Mouse (Mus musculus) liver, embryonic 15.5 days (tissue): ENCODE results near the gene Syt1. TPM values are rescaled to one million over a fixed set of nuclear protein-coding genes. Genes with fewer than 3 reads are reported as not detected.

ENCODE experiments used
- ATAC-seq: fragments of 200-750 bp; cut with Nextera tagmentation; 2 replicates; pipeline ENCODE4 v1.8.0; 2017; ENCODE audit warnings: moderate number of reproducible peaks, mild to moderate bottlenecking, moderate library complexity; ENCODE audit not compliant: insufficient read depth
- H3K27ac ChIP-seq: fragments of 300-500 bp; sonication (generic); replicated peaks from 2 replicates; pipeline ENCODE4 v1.5.1; 2015; ENCODE audit warnings: mild to moderate bottlenecking, inconsistent platforms
- H3K27me3 ChIP-seq: fragments of 300-500 bp; sonication (generic); 2 replicates; pipeline ENCODE4 v1.6.1; 2015; ENCODE audit warnings: mild to moderate bottlenecking, inconsistent platforms
- H3K36me3 ChIP-seq: fragments of 300-500 bp; sonication (generic); replicated peaks from 2 replicates; pipeline ENCODE4 v1.6.1; 2015; ENCODE audit warnings: moderate library complexity, mild to moderate bottlenecking, inconsistent platforms
- H3K4me1 ChIP-seq: fragments of 300-500 bp; sonication (generic); replicated peaks from 2 replicates; pipeline ENCODE4 v1.6.1; 2015; ENCODE audit warnings: inconsistent platforms
- H3K4me2 ChIP-seq: fragments of 300-500 bp; sonication (generic); 2 replicates; pipeline ENCODE4 v1.6.1; 2015; ENCODE audit warnings: moderate library complexity, mild to moderate bottlenecking, inconsistent platforms
- H3K4me3 ChIP-seq: fragments of 300-500 bp; sonication (generic); replicated peaks from 2 replicates; pipeline ENCODE4 v1.5.1; 2015; ENCODE audit warnings: mild to moderate bottlenecking, inconsistent platforms
- H3K9ac ChIP-seq: fragments of 300-500 bp; sonication (generic); 2 replicates; pipeline ENCODE4 v1.6.1; 2015; ENCODE audit warnings: moderate library complexity, mild to moderate bottlenecking, inconsistent platforms
- H3K9me3 ChIP-seq: fragments of 300-500 bp; sonication (generic); replicated peaks from 2 replicates; pipeline ENCODE4 v1.6.1; 2016; ENCODE audit warnings: inconsistent platforms
- WGBS: fragments of 180-500 bp; shearing (Covaris S2); methylation state at CpG from one replicate; pipeline ENCODE4 v1.1.7; 2015; ENCODE audit warnings: mixed read lengths; ENCODE audit not compliant: insufficient replicate concordance; 5-methylcytosine and 5-hydroxymethylcytosine counted together
- polyA plus RNA-seq: library from polyadenylated mRNA; unstranded; fragments of >200 nt; fragmentation: Nextera tagmentation; extraction: Ambion mirVana; gene quantifications from 2 replicates; pipeline ENCODE4 v1.2.1, GENCODE M21; 2015

The Syt1 gene
- polyA plus RNA-seq, 1 experiment from 2014 or later: 0.18 TPM

- no peaks in the 10 kb centered on the region for H3K4me1 ChIP-seq
- no peak for ATAC-seq
- no peak overlapping the region for H3K4me3 ChIP-seq
- no peak overlapping the region for H3K4me2 ChIP-seq
- no peaks in the 10 kb centered on the region for H3K36me3 ChIP-seq
- no peak overlapping the region for H3K27ac ChIP-seq
- H3K9ac ChIP-seq: no peak overlapping the region
- H3K9me3 ChIP-seq: no peaks in the 10 kb centered on the region
- 58% methylated on average over 7 of the region's 7 CpGs for WGBS
- no peaks in the 10 kb centered on the region for H3K27me3 ChIP-seq
These were observed 361.6 kb downstream of the Syt1 start for GRCm38 (mm10) chr10:108649174-108649573.

- no peak overlapping the region for H3K4me2 ChIP-seq
- H3K4me3 ChIP-seq: no peak overlapping the region
- H3K27ac ChIP-seq: no peak overlapping the region
- no peak for ATAC-seq
- no peaks in the 10 kb centered on the region for H3K9me3 ChIP-seq
- H3K27me3 ChIP-seq: no peaks in the 10 kb centered on the region
- H3K36me3 ChIP-seq: no peaks in the 10 kb centered on the region
- H3K9ac ChIP-seq: no peak overlapping the region
- 53% methylated on average over 5 of the region's 5 CpGs for WGBS
- no peaks in the 10 kb centered on the region for H3K4me1 ChIP-seq
These were observed 366.9 kb downstream of the Syt1 start for GRCm38 (mm10) chr10:108643915-108644314.

GRCm38 (mm10) chr10:108638095-108638494 is 372.7 kb downstream of the Syt1 start:
- Histone ChIP-seq H3K4me3 (no peak overlapping the region), H3K9me3 (no peaks in the 10 kb centered on the region), H3K27ac (no peak overlapping the region), H3K4me2 (no peak overlapping the region), H3K9ac (no peak overlapping the region), H3K27me3 (no peaks in the 10 kb centered on the region), H3K36me3 (no peaks in the 10 kb centered on the region), H3K4me1 (no peaks in the 10 kb centered on the region)
- no peak for ATAC-seq
- WGBS: 57% methylated on average over 5 of the region's 5 CpGs

GRCm38 (mm10) chr10:108636086-108636485 is 374.7 kb downstream of the Syt1 start:
- no peaks in the 10 kb centered on the region for H3K9me3 ChIP-seq
- no peak overlapping the region for H3K4me2 ChIP-seq
- no peak for ATAC-seq
- no peaks in the 10 kb centered on the region for H3K4me1 ChIP-seq
- H3K27ac ChIP-seq: no peak overlapping the region
- H3K36me3 ChIP-seq: no peaks in the 10 kb centered on the region
- H3K9ac ChIP-seq: no peak overlapping the region
- H3K27me3 ChIP-seq: no peaks in the 10 kb centered on the region
- WGBS: 62% methylated on average over 7 of the region's 7 CpGs
- H3K4me3 ChIP-seq: no peak overlapping the region

- H3K27ac ChIP-seq: no peak overlapping the region
- WGBS: 54% methylated on average over 4 of the region's 4 CpGs
- ATAC-seq: no peak
- H3K36me3 ChIP-seq: no peaks in the 10 kb centered on the region
- H3K4me2 ChIP-seq: no peak overlapping the region
- H3K27me3 ChIP-seq: no peaks in the 10 kb centered on the region
- no peaks in the 10 kb centered on the region for H3K9me3 ChIP-seq
- no peak overlapping the region for H3K9ac ChIP-seq
- no peak overlapping the region for H3K4me3 ChIP-seq
- no peaks in the 10 kb centered on the region for H3K4me1 ChIP-seq
These were observed 375.2 kb downstream of the Syt1 start for GRCm38 (mm10) chr10:108635616-108636015.

- H3K4me1 ChIP-seq: no peaks in the 10 kb centered on the region
- no peak overlapping the region for H3K27ac ChIP-seq
- no peak for ATAC-seq
- H3K4me3 ChIP-seq: no peak overlapping the region
- H3K4me2 ChIP-seq: no peak overlapping the region
- WGBS: 71% methylated on average over 8 of the region's 8 CpGs
- H3K27me3 ChIP-seq: no peaks in the 10 kb centered on the region
- H3K9ac ChIP-seq: no peak overlapping the region
- no peaks in the 10 kb centered on the region for H3K9me3 ChIP-seq
- H3K36me3 ChIP-seq: no peaks in the 10 kb centered on the region
These were observed 379.9 kb downstream of the Syt1 start for GRCm38 (mm10) chr10:108630841-108631240.

- Histone ChIP-seq H3K9ac (no peak overlapping the region), H3K4me2 (no peak overlapping the region), H3K27ac (no peak overlapping the region), H3K36me3 (no peaks in the 10 kb centered on the region), H3K4me1 (no peaks in the 10 kb centered on the region), H3K27me3 (no peaks in the 10 kb centered on the region), H3K9me3 (no peaks in the 10 kb centered on the region), H3K4me3 (no peak overlapping the region)
- WGBS: 30% methylated on average over 3 of the region's 3 CpGs
- ATAC-seq: no peak
These were observed 384.4 kb downstream of the Syt1 start for GRCm38 (mm10) chr10:108626404-108626803.

- H3K4me1 ChIP-seq: no peaks in the 10 kb centered on the region
- H3K36me3 ChIP-seq: no peaks in the 10 kb centered on the region
- no peak overlapping the region for H3K9ac ChIP-seq
- no peaks in the 10 kb centered on the region for H3K9me3 ChIP-seq
- H3K4me3 ChIP-seq: no peak overlapping the region
- H3K4me2 ChIP-seq: no peak overlapping the region
- H3K27me3 ChIP-seq: no peaks in the 10 kb centered on the region
- 59% methylated on average over 4 of the region's 4 CpGs for WGBS
- no peak overlapping the region for H3K27ac ChIP-seq
- ATAC-seq: no peak
These were observed 387.8 kb downstream of the Syt1 start for GRCm38 (mm10) chr10:108623002-108623401.

- WGBS: 66% methylated on average over 5 of the region's 5 CpGs
- no peaks in the 10 kb centered on the region for H3K27me3 ChIP-seq
- H3K36me3 ChIP-seq: no peaks in the 10 kb centered on the region
- no peaks in the 10 kb centered on the region for H3K9me3 ChIP-seq
- no peak overlapping the region for H3K27ac ChIP-seq
- ATAC-seq: no peak
- H3K4me1 ChIP-seq: no peaks in the 10 kb centered on the region
- H3K9ac ChIP-seq: no peak overlapping the region
- no peak overlapping the region for H3K4me2 ChIP-seq
- H3K4me3 ChIP-seq: no peak overlapping the region
These were observed 390.9 kb downstream of the Syt1 start for GRCm38 (mm10) chr10:108619861-108620260.

- no peaks in the 10 kb centered on the region for H3K4me1 ChIP-seq
- no peaks in the 10 kb centered on the region for H3K27me3 ChIP-seq
- 64% methylated on average over 5 of the region's 5 CpGs for WGBS
- H3K4me2 ChIP-seq: no peak overlapping the region
- ATAC-seq: no peak
- H3K9me3 ChIP-seq: no peaks in the 10 kb centered on the region
- H3K9ac ChIP-seq: no peak overlapping the region
- no peak overlapping the region for H3K4me3 ChIP-seq
- H3K27ac ChIP-seq: no peak overlapping the region
- no peaks in the 10 kb centered on the region for H3K36me3 ChIP-seq
These were observed 391.6 kb downstream of the Syt1 start for GRCm38 (mm10) chr10:108619217-108619616.

GRCm38 (mm10) chr10:108610057-108610644 is 400.6 kb downstream of the Syt1 start:
- WGBS: 70% methylated on average over 14 of the region's 14 CpGs
- no peak overlapping the region for H3K27ac ChIP-seq
- ATAC-seq: no peak

More at GRCm38 (mm10) chr10:108610057-108610644, 400.6 kb downstream of the Syt1 start:
- Histone ChIP-seq H3K36me3 (no peaks in the 10 kb centered on the region), H3K27me3 (no peaks in the 10 kb centered on the region), H3K4me1 (no peaks in the 10 kb centered on the region), H3K9ac (no peak overlapping the region), H3K9me3 (no peaks in the 10 kb centered on the region), H3K4me3 (no peak overlapping the region), H3K4me2 (no peak overlapping the region)
